Mouse (Mus musculus) adrenal gland, adult 18-20 months (tissue): ENCODE results near the gene Mdga1. TPM values are rescaled to one million over a fixed set of nuclear protein-coding genes. Genes with fewer than 3 reads are reported as not detected.

Source experiments
- DNase-seq, 2 experiments: peaks; one replicate each; pipeline ENCODE4 v3.0.0; 2021 to 2022; ENCODE audit warnings: low spot score in 2 of 2
- long read RNA-seq, 2 experiments: library from polyadenylated mRNA; stranded (forward); transcript quantifications; one replicate each; pipeline ENCODE4 v2.0.0; 2021
- total RNA-seq, 2 experiments: library from RNA; stranded (reverse); gene quantifications; 1 replicate in 1 of 2; 2 replicates in 1 of 2; pipeline ENCODE4 v1.2.3; 2021

Mdga1 gene
- total RNA-seq: 1 to 10 TPM in 1 of 2 experiments, under 1 TPM in 1; 0.23 to 1.2 TPM
- long read RNA-seq, experiment 1: 0 reads
- long read RNA-seq, experiment 2: 0 reads

- no peak for DNase-seq
Observed at GRCm38 (mm10) chr17:29970037-29970555, at the start of gene Mdga1. Mdga1 (minus strand) TSS chr17:29970087.

- no peak for DNase-seq
Observed at GRCm38 (mm10) chr17:30018927-30019610, 49.2 kb upstream of the Mdga1 start.

- DNase-seq: no peak
Observed at GRCm38 (mm10) chr17:30014660-30015059, 44.8 kb upstream of the Mdga1 start.

- no peak for DNase-seq
Observed at GRCm38 (mm10) chr17:30008392-30008791, 38.5 kb upstream of the Mdga1 start.

- DNase-seq: no peak
Observed at GRCm38 (mm10) chr17:30007883-30008282, 38.0 kb upstream of the Mdga1 start.

- no peak for DNase-seq
Observed at GRCm38 (mm10) chr17:30006877-30007276, 37.0 kb upstream of the Mdga1 start.

GRCm38 (mm10) chr17:30005451-30005941, 35.6 kb upstream of the Mdga1 start:
- DNase-seq: peak; percentile 35 to 50

GRCm38 (mm10) chr17:30005103-30005443, 35.2 kb upstream of the Mdga1 start:
- DNase-seq: peak in 1 of 2 experiments; percentile 30

GRCm38 (mm10) chr17:30004203-30005102, 34.6 kb upstream of the Mdga1 start, which contains the start of gene Zfand3:
Zfand3 (plus strand) TSS chr17:30004733.
- peak; percentile 95 to 96 for DNase-seq

GRCm38 (mm10) chr17:29998566-29999295, 28.8 kb upstream of the Mdga1 start:
- no peak for DNase-seq

GRCm38 (mm10) chr17:29997726-29998125, 27.8 kb upstream of the Mdga1 start:
- DNase-seq: no peak

- DNase-seq: no peak
Observed at GRCm38 (mm10) chr17:29995986-29996385, 26.1 kb upstream of the Mdga1 start.

GRCm38 (mm10) chr17:29994459-29994858, 24.6 kb upstream of the Mdga1 start:
- DNase-seq: no peak

- peak in 1 of 2 experiments; percentile 28 for DNase-seq
Observed at GRCm38 (mm10) chr17:29994011-29994410, 24.1 kb upstream of the Mdga1 start.

- no peak for DNase-seq
Observed at GRCm38 (mm10) chr17:29993488-29993887, 23.6 kb upstream of the Mdga1 start.

- no peak for DNase-seq
Observed at GRCm38 (mm10) chr17:29990845-29991244, 21.0 kb upstream of the Mdga1 start.

- no peak for DNase-seq
Observed at GRCm38 (mm10) chr17:29990136-29990535, 20.2 kb upstream of the Mdga1 start.

- no peak for DNase-seq
Observed at GRCm38 (mm10) chr17:29989653-29990052, 19.8 kb upstream of the Mdga1 start.

GRCm38 (mm10) chr17:29988141-29988540, 18.3 kb upstream of the Mdga1 start:
- no peak for DNase-seq

- DNase-seq: no peak
Observed at GRCm38 (mm10) chr17:29985534-29985933, 15.6 kb upstream of the Mdga1 start.

GRCm38 (mm10) chr17:29984931-29985330, 15.0 kb upstream of the Mdga1 start:
- DNase-seq: no peak
